Mouse (Mus musculus): ENCODE results near the gene Gm49333. TPM values are rescaled to one million over a fixed set of nuclear protein-coding genes. Genes with fewer than 3 reads are reported as not detected.

Gm49333 gene
- polyA plus RNA-seq (2012; rRNA removed) (0.04 and 0.08 TPM in 2 replicates), polyA plus RNA-seq (2014; fragmentation: Nextera tagmentation; extraction: Ambion mirVana) (not detected in 2 replicates)

DNA sequence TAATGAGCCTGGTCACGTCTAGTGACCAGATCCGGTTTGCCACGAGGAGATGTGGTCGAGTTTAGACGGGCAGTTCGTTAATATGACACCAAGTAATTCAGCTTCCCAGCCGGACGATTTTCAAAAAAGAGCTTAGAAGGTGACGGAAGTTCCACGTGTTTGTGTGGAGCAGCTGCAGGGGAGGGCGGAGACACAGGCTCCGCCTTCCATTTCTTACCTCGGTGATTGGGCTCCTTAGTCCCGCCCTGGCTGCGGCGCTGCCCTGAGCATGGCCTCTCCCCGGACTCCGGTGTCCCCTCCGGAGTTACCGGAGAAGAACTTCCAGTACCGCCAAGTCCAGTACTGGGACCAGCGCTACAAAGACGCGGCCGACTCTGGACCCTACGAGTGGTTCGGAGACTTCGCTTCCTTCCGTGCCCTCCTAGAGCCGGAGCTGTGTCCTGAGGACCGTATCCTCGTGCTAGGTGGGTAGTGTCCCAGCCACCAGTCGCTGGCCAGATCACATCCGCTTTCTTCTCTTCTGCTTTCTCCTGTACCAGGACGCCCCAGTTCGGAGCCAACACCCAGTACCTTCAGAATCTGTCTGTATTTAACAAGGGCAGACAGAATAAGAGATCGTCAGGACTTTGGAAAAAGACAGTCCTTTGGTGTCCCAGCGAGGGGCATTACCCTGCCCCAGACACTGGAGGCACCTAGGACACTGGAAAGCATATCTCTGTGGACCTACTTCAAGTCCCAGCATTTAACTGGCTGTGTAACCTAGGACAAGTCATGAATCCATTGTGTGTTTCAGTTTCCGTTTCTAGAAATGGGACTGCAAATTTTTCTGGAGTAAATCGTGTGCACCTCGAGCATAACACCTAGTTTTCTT lies at the start of gene Gm49333, which contains the start of the genes Eef1akmt4 and Alg3:
Gene Gm49333, plus strand, starts transcription at position 254 of the 871 bp plus-strand sequence.
Gene Eef1akmt4, plus strand, starts transcription at position 237 of the 871 bp plus-strand sequence.
Gene Alg3, minus strand, starts transcription at position 379 of the 871 bp plus-strand sequence.
- peaks cover 9 to 12% of the 10 kb centered on the region in 2 experiments; a peak in 3 of 4 replicates for H3K4me1 ChIP-seq (replicated peaks; ENCODE audit: control insufficient read depth in 2 of 2, insufficient read depth in 2 of 2, low read length in 1 of 2)
- H3K9ac ChIP-seq (replicated peaks) = peak within 1 kb of the TSS; percentile 91
- no peaks in the 10 kb centered on the region for H3K27me3 ChIP-seq (ENCODE audit: control insufficient read depth, insufficient read depth, low read length)
- H3K4me2 ChIP-seq (ENCODE audit: low read depth) = peak within 1 kb of the TSS; percentile 95
- peak within 1 kb of the TSS; percentile 74 to 93 for H3K4me3 ChIP-seq (ENCODE audit: insufficient read depth in 1 of 2, low read depth in 2 of 2, low read length in 2 of 2)
- H3K27ac ChIP-seq = peak within 1 kb of the TSS; percentile 59
- ATAC-seq (ENCODE audit: insufficient read depth) (peak; percentile 96), DNase-seq (ENCODE audit: low read depth in 3 of 3, low spot score in 3 of 3) (peak; percentile 86 to 88 (median 87))
- no peak for TF ChIP-seq EP300 (IDR thresholded peaks at IDR 0.05; ENCODE audit: low read depth)
- TF ChIP-seq CTCF (IDR thresholded peaks at IDR 0.05; ENCODE audit: low read depth) = no peak
- no peaks in the 10 kb centered on the region; the same call in 1 of the 2 replicates for H3K36me3 ChIP-seq (replicated peaks; ENCODE audit: control insufficient read depth, insufficient read depth, low read depth)
- H3K9me3 ChIP-seq (ENCODE audit: control insufficient read depth, low read length) = no peaks in the 10 kb centered on the region
- WGBS (ENCODE audit: insufficient replicate concordance) = 1% methylated on average over 41 of the region's 41 CpGs

GRCm38 (mm10) chr16:20565075-20565474 lies 46.3 kb upstream of the Gm49333 start:
- TF ChIP-seq CTCF (IDR thresholded peaks at IDR 0.05; ENCODE audit: low read depth) = no peak
- no peak for TF ChIP-seq EP300 (IDR thresholded peaks at IDR 0.05; ENCODE audit: low read depth)
- H3K9ac ChIP-seq (replicated peaks) = no peak overlapping the region
- no peak overlapping the region for H3K4me3 ChIP-seq (ENCODE audit: insufficient read depth in 1 of 2, low read depth in 2 of 2, low read length in 2 of 2)
- ATAC-seq (ENCODE audit: insufficient read depth) (no peak), DNase-seq (ENCODE audit: low read depth in 3 of 3, low spot score in 3 of 3) (no peak)
- H3K36me3 ChIP-seq (replicated peaks; ENCODE audit: control insufficient read depth, insufficient read depth, low read depth) = peaks cover 16% of the 10 kb centered on the region
- no peaks in the 10 kb centered on the region for H3K4me1 ChIP-seq (replicated peaks; ENCODE audit: control insufficient read depth in 2 of 2, insufficient read depth in 2 of 2, low read length in 1 of 2)
- H3K9me3 ChIP-seq (ENCODE audit: control insufficient read depth, low read length) = no peaks in the 10 kb centered on the region
- H3K27ac ChIP-seq = no peak overlapping the region
- WGBS (ENCODE audit: insufficient replicate concordance) = 45% methylated on average over 1 of the region's 1 CpGs
- no peaks in the 10 kb centered on the region for H3K27me3 ChIP-seq (ENCODE audit: control insufficient read depth, insufficient read depth, low read length)
- H3K4me2 ChIP-seq (ENCODE audit: low read depth) = no peak overlapping the region

GRCm38 (mm10) chr16:20589366-20589938 lies 22.0 kb upstream of the Gm49333 start, which contains the start of gene Vwa5b2:
Gene Vwa5b2 (plus strand): TSS chr16:20589471.
- Histone ChIP-seq H3K27ac (no peak within 1 kb of the TSS), H3K27me3 (ENCODE audit: control insufficient read depth, insufficient read depth, low read length) (peaks cover 63% of the 10 kb centered on the region), H3K4me2 (ENCODE audit: low read depth) (peak within 1 kb of the TSS; percentile 60), H3K9me3 (ENCODE audit: control insufficient read depth, low read length) (no peaks in the 10 kb centered on the region), H3K4me3 (ENCODE audit: insufficient read depth in 1 of 2, low read depth in 2 of 2, low read length in 2 of 2) (peak within 1 kb of the TSS; percentile 26 to 39), H3K36me3 (replicated peaks; ENCODE audit: control insufficient read depth, insufficient read depth, low read depth) (no peaks in the 10 kb centered on the region), H3K9ac (replicated peaks) (no peak within 1 kb of the TSS), H3K4me1 (replicated peaks; ENCODE audit: control insufficient read depth in 2 of 2, insufficient read depth in 2 of 2, low read length in 1 of 2) (peaks cover 3 to 6% of the 10 kb centered on the region in 2 experiments; a peak in 3 of 4 replicates)
- DNase-seq (ENCODE audit: low read depth in 3 of 3, low spot score in 3 of 3) (no peak), ATAC-seq (ENCODE audit: insufficient read depth) (no peak)
- TF ChIP-seq EP300 (IDR thresholded peaks at IDR 0.05; ENCODE audit: low read depth) = no peak
- no peak for TF ChIP-seq CTCF (IDR thresholded peaks at IDR 0.05; ENCODE audit: low read depth)
- WGBS (ENCODE audit: insufficient replicate concordance) = 3% methylated on average over 24 of the region's 24 CpGs

- under 1% methylated on average over 39 of the region's 39 CpGs for WGBS (ENCODE audit: insufficient replicate concordance)
- peaks cover 63% of the 10 kb centered on the region for H3K27me3 ChIP-seq (ENCODE audit: control insufficient read depth, insufficient read depth, low read length)
Observed at GRCm38 (mm10) chr16:20589939-20590679, 21.3 kb upstream of the Gm49333 start.

More at GRCm38 (mm10) chr16:20589939-20590679, 21.3 kb upstream of the Gm49333 start:
- ATAC-seq (ENCODE audit: insufficient read depth) = no peak
- Histone ChIP-seq H3K27ac (no peak overlapping the region), H3K9ac (replicated peaks) (no peak overlapping the region), H3K4me1 (replicated peaks; ENCODE audit: control insufficient read depth in 2 of 2, insufficient read depth in 2 of 2, low read length in 1 of 2) (peaks cover 3 to 10% of the 10 kb centered on the region in 2 experiments; a peak in 3 of 4 replicates), H3K4me3 (ENCODE audit: insufficient read depth in 1 of 2, low read depth in 2 of 2, low read length in 2 of 2) (peak overlapping the region; percentile 26 to 39), H3K36me3 (replicated peaks; ENCODE audit: control insufficient read depth, insufficient read depth, low read depth) (no peaks in the 10 kb centered on the region), H3K4me2 (ENCODE audit: low read depth) (peak overlapping the region; percentile 60), H3K9me3 (ENCODE audit: control insufficient read depth, low read length) (no peaks in the 10 kb centered on the region)
- no peak for DNase-seq (ENCODE audit: low read depth in 3 of 3, low spot score in 3 of 3)
- TF ChIP-seq EP300 (IDR thresholded peaks at IDR 0.05; ENCODE audit: low read depth) = no peak
- no peak for TF ChIP-seq CTCF (IDR thresholded peaks at IDR 0.05; ENCODE audit: low read depth)

Data from liver, embryonic 14.5 days (tissue).